Mouse (Mus musculus) skeletal muscle tissue, adult 2 months (tissue): ENCODE measurements around the gene Actn4.

Source experiments
- DNase-seq: peaks from one replicate; pipeline ENCODE4 v3.0.0-alpha.2; 2012; ENCODE audit warnings: low read depth, low spot score

The Actn4 gene

DNA sequence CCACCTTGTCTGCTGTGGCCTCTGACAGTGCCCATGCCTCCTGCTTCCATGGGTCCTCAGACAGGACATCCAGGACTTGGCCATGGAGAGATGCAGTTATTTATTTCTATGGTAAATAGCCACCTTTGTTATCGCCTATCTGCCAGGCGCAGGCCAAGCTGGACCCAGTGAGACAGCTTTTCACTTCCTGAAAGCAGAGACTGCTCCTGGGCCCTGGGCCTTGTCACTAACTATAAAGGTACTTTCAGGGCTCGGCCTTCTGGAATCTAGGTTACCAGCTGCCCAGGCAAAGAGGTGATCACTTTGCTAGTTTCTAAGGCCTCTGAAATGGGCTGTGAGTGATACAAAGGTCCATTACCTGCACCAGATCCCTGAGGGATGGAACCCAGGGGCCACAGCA lies 37.3 kb downstream of the Actn4 start:
- DNase-seq, result no peak

DNA sequence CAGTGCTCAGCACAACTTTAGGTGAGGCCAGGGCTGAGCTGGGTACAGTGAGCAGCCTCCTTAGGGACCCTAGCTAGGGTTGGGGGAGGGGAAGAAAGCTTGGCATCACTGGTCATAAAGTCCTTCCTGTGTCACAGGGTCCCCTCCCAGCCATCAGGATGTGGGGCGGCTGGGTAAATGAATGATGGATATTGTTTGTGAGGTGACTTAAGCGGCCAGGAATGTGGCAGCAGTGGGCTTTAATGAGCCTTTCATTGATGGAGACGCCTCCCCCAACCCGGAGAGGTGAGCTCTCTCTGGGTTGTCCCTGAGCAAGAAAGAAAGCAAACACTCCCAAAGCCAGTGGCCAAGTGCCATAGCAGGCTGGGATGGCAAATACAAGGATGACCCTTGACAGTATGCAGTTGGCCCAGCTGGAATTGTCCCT lies 38.3 kb downstream of the Actn4 start:
- DNase-seq, result no peak

DNA sequence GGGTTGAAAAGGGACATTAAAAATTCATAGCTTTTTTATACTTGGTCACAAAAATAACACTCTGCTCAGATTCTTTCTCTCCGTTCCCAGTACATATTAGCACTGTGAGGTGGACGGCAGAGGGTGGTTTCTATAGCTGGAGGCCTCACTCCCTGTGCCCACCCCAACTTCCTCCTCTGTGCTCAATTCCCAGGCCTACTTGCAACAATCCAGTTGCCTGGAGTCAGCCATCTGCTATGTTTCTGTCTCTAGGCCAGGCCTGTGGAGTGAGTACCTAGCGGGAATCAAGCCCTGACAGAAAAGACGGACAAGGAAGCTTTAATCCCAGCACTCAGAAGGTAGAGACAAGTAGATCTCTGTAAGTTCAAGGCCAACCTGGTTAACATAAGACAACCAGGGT lies 39.5 kb downstream of the Actn4 start:
- no peak for DNase-seq

DNA sequence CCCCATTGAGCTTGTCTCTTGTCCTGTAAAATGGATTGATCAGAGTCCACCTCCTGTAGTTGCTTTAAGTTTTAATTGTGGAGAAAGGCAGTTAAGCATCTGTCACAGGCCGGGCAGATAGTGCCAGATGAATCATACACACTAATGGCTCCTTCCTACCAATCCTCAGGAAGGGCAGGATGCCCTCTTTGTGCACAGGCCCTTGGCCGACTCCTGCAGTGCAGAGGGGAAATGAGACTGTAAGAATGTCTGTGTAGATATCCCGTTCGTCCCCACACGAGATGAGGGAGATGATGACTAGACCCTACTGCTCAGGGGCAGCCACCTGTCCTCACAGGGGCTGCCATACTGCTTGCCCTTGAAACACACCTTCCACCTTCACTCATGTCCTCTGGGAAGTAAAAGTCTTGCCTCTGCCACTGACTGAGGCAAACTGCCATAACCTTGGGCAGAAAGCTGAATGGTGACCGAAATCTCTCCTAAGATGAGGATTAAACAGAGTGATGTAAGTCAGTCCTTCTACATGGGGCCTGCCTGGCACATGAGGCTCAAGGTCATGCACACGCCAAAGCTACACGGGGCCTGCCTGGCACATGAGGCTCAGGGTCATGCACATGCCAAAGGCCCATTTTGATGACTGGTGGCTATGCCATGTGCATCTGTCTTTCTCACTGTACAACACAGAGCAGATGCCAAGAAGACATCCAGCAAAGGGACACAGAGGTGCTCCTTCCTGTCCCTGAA lies 40.2 kb downstream of the Actn4 start:
- DNase-seq, result no peak

DNA sequence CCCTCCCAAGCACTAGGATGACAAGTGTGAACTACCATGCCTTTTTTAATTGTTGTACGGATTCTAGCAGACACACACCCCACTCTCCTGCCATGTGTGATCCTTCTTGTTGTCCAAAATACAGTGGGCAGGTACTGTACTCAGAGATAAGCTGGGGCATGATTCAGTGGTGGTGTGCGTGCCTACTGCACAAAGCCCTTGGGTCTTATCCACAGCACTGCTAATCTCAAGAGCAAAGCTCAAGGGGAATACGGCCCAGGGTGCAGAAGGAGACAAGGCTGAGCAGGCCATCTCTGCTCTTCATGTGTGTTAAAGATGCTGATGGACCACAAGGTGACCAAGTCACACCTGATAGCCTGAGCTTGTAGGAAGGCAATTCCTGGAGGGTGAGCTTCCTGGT lies 41.0 kb downstream of the Actn4 start:
- no peak for DNase-seq

DNA sequence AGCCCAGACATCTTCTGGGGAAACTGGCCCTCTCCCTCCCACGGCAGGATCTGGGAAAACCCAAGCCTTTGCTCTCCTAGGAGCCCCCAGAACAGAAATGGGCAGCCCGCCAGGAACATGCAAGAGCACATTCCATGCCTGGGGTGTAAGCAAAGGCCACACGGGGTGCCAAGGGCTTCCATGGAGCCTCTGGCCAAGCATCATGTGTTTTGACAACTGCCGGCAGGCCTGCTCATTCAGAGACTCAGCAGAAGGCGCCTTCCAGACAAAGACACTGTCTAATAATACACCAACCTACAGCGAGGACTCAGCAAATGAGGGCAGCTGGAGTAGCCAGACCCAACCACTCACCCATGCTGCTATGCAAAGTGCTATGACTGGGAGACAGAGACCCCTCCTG lies 42.3 kb downstream of the Actn4 start:
- DNase-seq, result peak; percentile 79

DNA sequence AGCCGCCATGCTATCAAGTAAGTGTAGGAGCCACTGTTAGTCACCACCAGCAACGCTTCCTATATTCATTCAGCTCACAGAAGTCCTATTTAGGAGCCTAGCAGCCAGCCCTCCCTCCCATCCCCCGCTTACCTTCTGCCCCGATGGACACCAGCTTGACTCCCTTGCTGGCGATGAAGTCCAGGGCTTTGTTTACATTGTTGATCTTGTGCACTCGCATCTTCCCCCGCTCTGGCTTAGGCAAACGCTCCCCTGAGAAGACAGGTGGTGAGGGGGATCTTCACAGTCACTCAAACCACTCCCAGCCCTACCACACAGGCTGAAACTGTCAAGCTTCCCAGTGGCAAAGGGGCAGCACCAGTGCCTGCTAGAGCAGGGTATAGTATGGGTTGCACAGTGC lies 43.6 kb downstream of the Actn4 start:
- DNase-seq, result no peak

DNA sequence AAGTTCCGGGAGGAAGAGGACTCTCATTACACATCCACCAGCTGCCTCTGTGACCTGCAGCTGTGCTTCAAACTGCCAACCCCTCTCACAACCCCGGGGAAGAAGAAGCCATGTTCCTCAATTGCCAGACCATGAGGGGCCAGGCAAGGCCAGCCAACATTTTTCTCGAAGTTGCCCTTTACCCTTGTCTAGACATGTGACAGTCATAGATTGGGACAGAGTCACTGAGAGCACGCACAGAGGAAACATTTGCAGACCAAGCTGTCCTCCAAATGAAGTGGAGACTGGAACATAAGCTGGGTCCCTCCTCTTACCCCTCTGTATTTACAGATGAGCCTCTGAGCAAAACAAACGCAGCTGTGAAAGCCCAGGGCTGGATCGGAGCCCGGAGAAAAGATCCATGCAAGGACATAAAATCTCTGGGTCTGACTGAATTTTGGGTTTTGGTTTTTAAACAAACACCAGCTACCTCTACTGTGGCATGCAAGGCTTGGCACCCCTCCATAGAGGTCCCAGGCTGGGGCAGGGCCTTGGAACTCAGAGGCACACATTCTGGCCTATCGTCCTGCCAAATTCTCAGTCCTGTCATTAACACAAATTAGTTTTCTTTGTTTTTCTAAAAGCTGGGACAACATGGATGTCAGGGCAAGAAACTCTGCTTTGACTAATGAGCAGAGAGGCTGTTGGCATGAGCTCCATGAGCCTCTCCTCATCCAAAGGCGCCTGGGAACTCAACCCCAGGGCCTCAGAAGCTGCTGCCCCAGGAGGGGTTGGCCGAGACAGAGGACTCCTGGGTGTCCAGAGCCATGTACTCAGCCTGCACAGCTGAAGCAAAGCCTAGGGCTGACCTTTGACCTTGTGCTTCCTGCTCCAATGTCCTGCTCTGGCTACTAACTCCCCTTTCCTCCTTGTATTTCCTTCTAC lies 44.4 kb downstream of the Actn4 start:
- DNase-seq, result peak; percentile 73

DNA sequence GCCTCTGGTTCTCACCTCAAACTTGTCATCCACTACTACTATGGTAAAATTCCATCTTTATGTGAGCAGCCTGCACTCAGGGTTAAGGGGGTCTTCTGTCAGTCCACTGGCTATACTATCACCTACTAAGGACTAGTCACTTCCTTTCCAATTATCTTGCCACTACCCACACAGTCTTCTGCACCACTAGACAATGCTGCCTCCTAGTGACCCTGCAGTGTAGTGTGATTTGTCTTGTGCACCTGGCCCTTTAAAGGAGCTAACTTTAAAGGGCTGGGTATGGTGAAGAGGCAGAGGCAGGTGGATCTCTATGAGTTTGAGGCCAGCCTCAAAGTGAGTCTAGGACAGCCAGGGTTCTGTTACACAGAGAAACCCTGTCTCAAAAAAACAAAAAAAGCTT lies 45.6 kb downstream of the Actn4 start:
- DNase-seq, result no peak

DNA sequence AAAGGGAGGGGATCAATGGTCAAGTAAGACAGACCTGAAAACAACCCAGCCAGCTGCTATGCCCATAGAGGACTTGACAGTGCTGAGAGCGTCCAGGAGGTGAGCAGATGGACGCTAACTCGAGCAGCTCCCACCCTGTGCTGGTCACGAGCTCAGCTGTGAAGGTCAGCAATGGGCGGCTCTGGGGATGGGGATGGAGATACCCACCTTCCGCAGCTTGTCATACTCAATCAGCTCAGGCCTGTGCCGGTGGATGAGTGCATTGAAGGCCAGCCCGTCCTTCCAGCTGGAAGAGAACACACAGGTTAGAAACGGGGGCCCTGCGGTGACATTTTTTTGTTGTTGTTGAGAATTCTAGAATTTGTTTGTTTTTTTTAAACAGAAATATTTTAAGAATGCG lies 49.0 kb downstream of the Actn4 start:
- DNase-seq, result no peak

DNA sequence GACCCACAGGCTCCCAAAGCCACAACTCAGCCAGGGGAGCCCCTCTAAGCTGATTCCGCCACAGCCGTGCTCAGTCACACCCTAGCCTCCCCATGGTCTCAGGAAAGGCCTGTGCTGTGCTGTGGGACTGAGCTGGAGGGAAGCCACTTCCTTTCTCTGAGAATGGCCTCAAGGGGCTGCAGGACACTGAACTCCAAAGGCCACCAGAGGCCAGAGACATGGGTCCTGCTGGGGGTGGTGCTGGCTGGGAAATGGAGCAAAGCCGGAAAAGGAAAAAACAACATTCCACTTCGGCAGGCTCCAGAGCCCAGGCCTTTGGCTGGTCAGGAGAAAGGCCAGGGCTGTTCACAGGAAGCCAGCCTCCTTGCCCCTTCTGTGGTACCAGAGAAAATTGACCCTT lies 50.5 kb downstream of the Actn4 start:
- peak; percentile 54 for DNase-seq

DNA sequence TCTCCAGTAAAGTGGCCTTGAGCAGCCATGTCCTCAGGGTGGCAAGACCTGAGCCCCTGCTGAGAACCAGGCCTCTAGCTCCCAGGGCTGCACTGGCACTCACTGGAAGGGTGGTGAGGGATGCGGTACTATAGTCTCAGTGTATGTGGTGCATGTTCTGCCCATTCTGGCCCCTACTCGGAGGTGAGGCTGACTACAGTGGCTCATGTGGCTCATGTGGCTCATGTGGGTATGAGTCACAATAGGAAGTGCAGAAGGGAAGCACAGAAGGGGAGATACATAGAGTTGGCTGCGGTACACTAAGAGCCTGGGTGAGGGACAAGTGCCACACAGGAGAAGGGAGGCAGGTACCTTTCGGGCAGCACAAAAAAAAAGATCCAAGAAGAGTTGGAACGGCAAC lies 54.9 kb downstream of the Actn4 start:
- no peak for DNase-seq

DNA sequence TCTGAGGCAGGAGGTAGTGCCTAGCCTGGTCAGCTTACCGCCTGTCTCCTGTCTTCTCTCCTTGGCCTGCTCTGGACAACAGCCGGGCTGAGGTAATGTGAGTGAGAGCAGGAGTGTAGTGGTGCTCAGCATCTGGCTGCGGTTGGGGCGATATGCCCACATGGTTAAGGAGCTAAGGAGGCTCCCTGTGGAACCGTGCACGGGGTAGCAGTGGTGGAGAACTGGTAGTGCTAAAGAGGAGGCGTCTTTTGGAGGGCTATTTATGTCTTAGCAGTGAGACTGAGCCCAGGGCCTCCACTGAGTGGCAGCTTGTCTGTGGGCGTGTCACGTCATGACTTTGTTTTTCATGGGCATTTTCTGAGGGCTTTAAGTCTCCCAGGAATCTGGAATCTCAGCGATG lies 58.4 kb downstream of the Actn4 start:
- DNase-seq, result no peak

DNA sequence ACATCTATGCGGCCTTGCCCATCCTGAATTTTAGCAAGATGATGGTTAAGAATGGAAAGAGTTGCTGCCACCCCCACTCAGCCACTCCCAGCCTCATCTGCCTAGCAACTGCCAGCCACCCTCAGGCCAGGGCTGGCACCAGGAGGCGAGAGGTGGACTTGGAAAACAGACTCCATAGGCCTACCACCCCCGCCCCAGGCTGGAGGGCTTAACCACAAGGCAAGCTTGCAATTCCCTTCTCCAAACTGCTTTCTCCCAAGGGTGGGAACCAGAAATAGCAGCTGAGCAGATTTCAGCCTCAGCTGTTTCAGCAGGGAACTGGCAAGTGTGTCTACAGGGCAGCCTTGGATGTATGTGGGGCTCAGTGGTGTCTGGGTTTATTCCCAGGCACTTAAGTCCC lies 59.3 kb downstream of the Actn4 start:
- no peak for DNase-seq

DNA sequence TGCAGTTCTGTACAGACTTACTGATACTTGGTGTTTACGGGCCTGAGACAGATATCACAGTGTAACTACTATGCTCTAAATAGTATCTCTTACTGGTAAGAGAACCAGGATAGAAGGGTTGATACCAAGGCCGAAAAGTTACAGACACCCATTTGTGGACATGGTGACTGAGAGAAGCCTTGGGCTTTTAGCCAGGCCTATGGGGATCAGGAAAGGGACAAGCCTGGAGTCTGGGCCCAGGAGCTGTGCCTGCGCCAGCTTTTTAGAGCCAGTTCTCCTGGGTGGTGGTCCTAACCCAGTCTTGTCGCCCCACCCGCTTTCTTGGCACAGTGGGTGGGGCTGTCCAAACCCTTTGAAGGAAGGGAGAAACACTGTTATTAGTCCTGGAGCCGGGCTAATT lies 60.0 kb downstream of the Actn4 start:
- DNase-seq, result no peak

DNA sequence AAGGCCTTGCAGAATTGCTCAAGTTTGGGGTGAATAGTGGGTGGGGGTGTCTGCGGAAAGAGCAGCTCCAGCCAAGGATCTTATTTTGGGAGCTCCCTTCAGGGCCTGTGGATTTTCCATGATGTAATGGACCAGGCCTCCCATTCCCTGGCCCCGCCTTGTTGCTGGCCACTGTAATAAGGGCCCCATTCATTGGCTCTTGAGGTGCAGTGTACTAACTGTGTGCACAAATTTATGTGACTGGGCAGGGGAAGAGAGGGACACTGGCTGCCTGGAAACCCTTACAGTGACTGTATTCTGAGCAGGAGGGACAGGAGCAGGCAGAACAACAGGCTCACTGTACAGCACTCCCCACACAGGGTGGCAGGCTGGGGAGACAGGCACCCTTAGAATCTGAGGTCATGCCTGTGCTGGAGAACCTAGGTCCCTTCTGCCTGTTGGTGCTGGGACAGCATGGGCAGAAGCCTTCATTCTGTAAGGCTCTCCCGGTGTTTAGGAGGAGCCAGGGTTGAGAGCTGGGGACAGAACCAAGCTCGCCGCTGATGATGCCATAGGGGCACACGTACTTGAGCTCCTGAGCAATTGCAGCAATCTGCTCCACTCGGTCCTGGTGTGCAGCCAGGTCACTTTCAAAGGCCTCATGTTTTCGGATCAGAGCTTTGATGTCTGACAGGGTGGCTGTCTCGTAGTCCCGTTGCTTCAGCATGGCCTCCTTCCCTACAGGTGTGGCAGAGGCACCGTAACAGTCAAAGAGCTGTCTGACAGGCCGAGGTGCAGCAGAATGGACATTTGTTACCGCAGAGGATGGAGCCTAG lies 60.6 kb downstream of the Actn4 start:
- DNase-seq, result peak; percentile 57

DNA sequence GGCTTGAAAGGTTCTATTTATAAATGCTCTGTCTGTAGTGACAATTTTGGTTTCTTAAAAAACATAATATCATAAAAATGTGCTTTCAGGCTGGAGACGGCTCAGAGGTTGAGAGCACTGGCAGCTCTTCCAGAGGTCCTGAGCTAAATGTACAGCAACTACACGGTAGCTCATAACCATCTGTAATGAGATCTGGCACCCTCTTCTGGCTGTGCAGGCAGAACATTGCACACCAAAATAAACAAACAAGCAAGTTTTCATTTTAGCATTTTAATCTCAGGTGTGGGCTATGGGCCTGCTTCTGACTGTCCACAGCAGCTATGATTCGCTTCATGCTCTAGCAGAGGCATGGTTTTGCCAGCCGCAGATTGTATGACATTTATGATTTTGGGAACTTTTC lies 62.2 kb downstream of the Actn4 start:
- DNase-seq, result no peak

DNA sequence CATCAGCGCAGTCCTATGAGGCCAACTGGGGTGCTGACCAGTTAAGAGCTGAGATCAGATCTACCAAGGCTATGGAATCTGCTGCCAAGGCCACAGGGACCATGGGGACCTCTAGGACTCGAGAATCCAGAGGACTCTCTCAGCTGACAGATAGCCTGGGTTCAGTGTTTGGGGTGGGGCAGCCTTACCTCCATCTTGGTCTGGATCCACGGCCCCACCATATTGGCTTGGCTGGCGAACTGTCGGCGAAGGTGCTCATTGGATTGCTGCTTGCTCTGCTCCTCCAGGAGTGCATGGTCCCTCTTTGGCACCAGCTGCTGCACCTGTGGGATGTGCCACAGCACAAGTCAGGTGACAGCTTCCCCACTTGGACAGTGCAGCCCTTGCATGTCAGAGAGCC lies 64.5 kb downstream of the Actn4 start:
- no peak for DNase-seq

DNA sequence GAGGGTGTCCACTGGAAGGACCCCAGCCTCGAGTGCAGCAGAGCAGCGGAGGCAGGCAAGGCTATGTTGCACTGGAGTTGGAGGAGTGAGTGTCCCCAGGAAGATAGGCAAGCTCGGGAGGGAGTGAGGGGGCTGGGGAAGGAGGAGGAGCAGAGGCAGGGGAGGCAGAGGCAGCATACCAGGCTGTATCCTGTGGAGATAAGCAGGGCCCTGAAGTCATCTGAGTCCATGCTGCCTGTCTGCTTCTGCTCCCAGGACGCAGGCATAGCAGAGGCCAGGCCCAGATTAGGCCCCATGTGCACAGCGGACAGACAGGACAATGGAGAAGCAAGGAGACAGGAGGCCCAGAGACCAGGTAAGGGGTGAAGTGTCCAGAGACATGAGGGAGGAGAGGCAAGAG lies 67.2 kb downstream of the Actn4 start:
- no peak for DNase-seq

DNA sequence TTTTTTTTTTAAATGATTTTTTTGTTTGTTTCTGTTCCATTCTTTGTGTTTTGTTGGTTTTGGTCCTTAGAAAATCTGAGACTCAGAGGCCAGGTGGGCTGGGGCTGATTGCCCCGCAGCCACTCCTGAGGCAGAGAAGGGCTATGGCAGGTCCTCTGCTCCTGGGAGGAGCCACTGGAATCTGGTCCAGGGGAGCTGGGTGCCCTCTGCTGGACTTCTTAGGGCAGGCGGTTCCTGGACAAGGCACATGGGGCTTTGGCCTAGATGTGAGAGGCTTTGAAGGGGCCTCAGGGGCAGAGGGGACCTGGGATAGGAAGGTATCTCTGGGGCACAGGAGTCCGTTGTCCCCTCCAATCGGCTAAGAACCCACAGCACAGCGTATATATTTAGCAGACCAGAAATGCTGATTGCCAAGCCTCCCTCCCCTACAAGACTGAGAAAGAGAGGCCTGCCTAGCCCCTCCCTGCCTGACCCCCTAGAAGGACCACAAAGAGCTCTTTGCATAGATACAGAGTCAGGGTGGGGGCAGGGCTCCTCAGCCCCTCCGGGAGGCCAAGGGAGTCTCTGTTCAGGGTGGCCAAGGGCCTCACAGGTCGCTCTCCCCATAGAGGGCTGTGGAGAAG lies 68.4 kb downstream of the Actn4 start:
- peak; percentile 42 for DNase-seq

DNA sequence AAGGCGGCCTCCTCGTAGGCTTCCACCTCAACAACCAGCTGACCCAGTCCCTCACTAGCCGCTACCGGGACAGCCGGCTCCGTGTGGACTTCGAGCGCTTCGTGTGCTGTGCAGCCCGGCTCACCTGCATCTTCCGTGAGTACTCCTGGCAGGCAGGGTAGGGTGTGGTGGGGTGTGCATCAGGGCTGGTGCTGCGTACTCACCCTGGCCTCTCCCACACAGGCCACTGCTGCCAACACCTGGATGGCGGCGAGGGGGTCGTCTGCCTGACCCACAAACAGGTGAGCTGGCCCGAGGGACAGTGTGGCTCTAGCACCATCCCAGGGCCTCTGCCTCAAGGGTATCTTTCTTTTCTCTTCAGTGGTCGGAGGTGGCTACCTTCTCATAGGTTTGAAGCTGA lies 69.5 kb downstream of the Actn4 start:
- DNase-seq, result no peak

DNA sequence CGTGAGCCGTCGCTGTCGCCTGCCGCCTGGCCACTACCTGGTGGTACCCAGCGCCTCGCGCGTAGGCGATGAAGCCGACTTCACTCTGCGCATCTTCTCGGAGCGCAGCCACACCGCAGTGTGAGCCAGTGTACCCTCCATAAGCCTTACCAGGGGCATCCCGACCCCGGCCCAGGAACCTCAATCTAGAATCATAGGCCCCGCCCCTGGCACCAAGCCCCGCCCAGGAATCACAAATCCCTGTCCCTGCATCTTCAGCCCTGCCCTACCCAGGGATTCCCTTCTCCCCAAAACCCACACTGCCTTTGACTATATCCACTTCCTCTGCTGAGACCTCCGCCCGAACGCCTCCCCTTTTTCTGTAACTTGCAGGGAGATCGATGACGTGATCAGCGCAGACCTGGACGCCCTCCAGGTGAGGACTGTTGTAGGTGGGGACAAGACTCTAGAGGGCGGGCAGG lies 73.4 kb downstream of the Actn4 start:
- DNase-seq, result no peak
